Comparison of ENCODE assay signal across 20 mouse cellular contexts in the genomic region with DNA sequence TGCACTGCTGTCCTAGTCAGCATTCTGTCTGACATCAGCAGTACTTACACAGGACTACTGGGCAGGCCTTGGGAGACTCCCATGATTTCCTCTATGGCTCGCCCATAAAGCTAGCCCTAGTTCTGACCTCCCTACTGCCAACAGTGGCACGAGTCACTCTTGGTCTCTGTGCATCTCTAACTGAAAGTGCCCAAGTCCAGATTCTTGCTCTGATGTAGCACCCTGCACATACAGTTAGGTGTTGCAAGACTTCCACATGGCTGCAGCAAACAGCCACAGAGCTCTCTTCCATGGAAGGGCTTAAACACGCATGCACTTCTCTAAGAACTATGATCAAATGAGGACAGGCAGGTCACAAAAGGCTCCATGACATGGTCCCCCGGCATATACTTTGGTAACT. TPM values are rescaled to one million over a fixed set of nuclear protein-coding genes. Genes with fewer than 3 reads are reported as not detected.
DNase-seq lines count a peak whose midpoint lies in the region; ATAC-seq and TF ChIP-seq lines count a peak whose summit lies in the region.
"Had no signal": no experiment of that assay in that cellular context is flagged by ENCODE, and none has a peak within 500 bp of the region (broad histone marks: within the 10 kb centered on the region; RNA-seq: fewer than 3 reads in every experiment).

No protein-coding gene starts in this region.

- peaks cover 35% of the 10 kb centered on the region for H3K4me1 ChIP-seq in hindbrain, embryonic 15.5 days (replicated peaks)
- peaks cover 9% of the 10 kb centered on the region for H3K4me1 ChIP-seq in hindbrain, embryonic 10.5 days (replicated peaks)
- H3K4me1 ChIP-seq: embryonic facial prominence, embryonic 12.5 days had no signal

- 0 out of 2 replicates have a peak overlapping the region, but pooled peaks have one; percentile 1 for H3K27ac ChIP-seq in hindbrain, embryonic 15.5 days (replicated peaks)
- H3K27ac ChIP-seq in hindbrain, embryonic 10.5 days = no peak overlapping the region
- peak overlapping the region; percentile 49 for H3K27ac ChIP-seq in layer of hippocampus, adult 2 months
- H3K27ac ChIP-seq in gastrocnemius, adult 2 months = no peak overlapping the region
- H3K27ac ChIP-seq: embryonic facial prominence, embryonic 10.5 days; embryonic facial prominence, embryonic 12.5 days; forebrain, embryonic 13.5 days; forebrain, embryonic 15.5 days had no signal

- H3K4me3 ChIP-seq in hindbrain, embryonic 15.5 days = no peak overlapping the region
- no peak overlapping the region for H3K4me3 ChIP-seq in hindbrain, embryonic 10.5 days
- H3K4me3 ChIP-seq in layer of hippocampus, adult 2 months = no peak overlapping the region
- H3K4me3 ChIP-seq in gastrocnemius, adult 2 months = no peak overlapping the region
- H3K4me3 ChIP-seq: embryonic facial prominence, embryonic 10.5 days; embryonic facial prominence, embryonic 12.5 days; forebrain, embryonic 13.5 days; forebrain, embryonic 15.5 days had no signal

- WGBS in hindbrain, embryonic 15.5 days = 91% methylated on average over 4 of the region's 4 CpGs
- WGBS in hindbrain, embryonic 10.5 days = 90% methylated on average over 4 of the region's 4 CpGs

- no peak for TF ChIP-seq CTCF in layer of hippocampus, adult 2 months (conservative IDR thresholded peaks at IDR 0.05)
- TF ChIP-seq CTCF in gastrocnemius, adult 2 months (IDR thresholded peaks at IDR 0.05) = no peak

- H3K4me2 ChIP-seq in hindbrain, embryonic 15.5 days = no peak overlapping the region
- H3K4me2 ChIP-seq: embryonic facial prominence, embryonic 12.5 days; forebrain, embryonic 13.5 days; forebrain, embryonic 15.5 days had no signal

- peaks cover 23% of the 10 kb centered on the region for H3K36me3 ChIP-seq in hindbrain, embryonic 15.5 days
- H3K36me3 ChIP-seq in hindbrain, embryonic 10.5 days = peaks cover 97% of the 10 kb centered on the region

- intact Hi-C loops in gastrocnemius, adult 2 months (cut with DNase I) = no loop called here

- ATAC-seq in hindbrain, embryonic 15.5 days (ENCODE audit: low FRiP score, low read depth) = no peak
- peak; percentile 52 for ATAC-seq in granulocyte monocyte progenitor cell, adult 5-6 weeks (replicated peaks; ENCODE audit: poor library complexity, severe bottlenecking)
- peak; percentile 36; the same call in 1 of the 2 replicates for ATAC-seq in megakaryocyte progenitor cell, adult 5-6 weeks (replicated peaks; ENCODE audit: poor library complexity)
- ATAC-seq: forebrain, embryonic 13.5 days; forebrain, embryonic 15.5 days had no signal

- no peaks in the 10 kb centered on the region for H3K9me3 ChIP-seq in hindbrain, embryonic 15.5 days
- no peaks in the 10 kb centered on the region for H3K9me3 ChIP-seq in hindbrain, embryonic 10.5 days
- H3K9me3 ChIP-seq: embryonic facial prominence, embryonic 10.5 days; embryonic facial prominence, embryonic 12.5 days; forebrain, embryonic 13.5 days; forebrain, embryonic 15.5 days had no signal

- H3K27me3 ChIP-seq in hindbrain, embryonic 15.5 days = no peaks in the 10 kb centered on the region
- no peaks in the 10 kb centered on the region for H3K27me3 ChIP-seq in hindbrain, embryonic 10.5 days (ENCODE audit: insufficient read depth, poor library complexity, severe bottlenecking)
- H3K27me3 ChIP-seq: embryonic facial prominence, embryonic 12.5 days; forebrain, embryonic 13.5 days; forebrain, embryonic 15.5 days had no signal

- H3K9ac ChIP-seq in hindbrain, embryonic 15.5 days = no peak overlapping the region
- H3K9ac ChIP-seq: embryonic facial prominence, embryonic 12.5 days; forebrain, embryonic 13.5 days; forebrain, embryonic 15.5 days had no signal

- no peak for DNase-seq in hindbrain, embryonic 10.5 days (ENCODE audit: low spot score)
- no peak for DNase-seq in layer of hippocampus, adult 2 months (ENCODE audit: low spot score in 2 of 2)
- no peak for DNase-seq in layer of hippocampus, adult 11-12 months (ENCODE audit: low spot score)
- no peak for DNase-seq in ovary, postnatal 10 days (ENCODE audit: low spot score)
- no peak for DNase-seq in gastrocnemius, adult 2 months
- DNase-seq: adrenal gland, adult 8-10 months; adrenal gland, postnatal 14 days; adrenal gland, postnatal 36 days; cerebellum, adult 11-12 months; cerebellum, adult 2 months; cerebellum, adult 9-10 months; cerebellum, postnatal 10 days; cerebellum, postnatal 25 days had no signal

RNA-seq across cellular contexts. Expression of gene Fbxw8, which starts 59.4 kb away (rescaled TPM):
- 21.1 and 21.7 TPM in 2 replicates for polyA plus RNA-seq in hindbrain, embryonic 15.5 days (2015; fragmentation: Nextera tagmentation; extraction: Ambion mirVana)
- polyA plus RNA-seq in hindbrain, embryonic 10.5 days (2016; fragmentation: Nextera tagmentation; extraction: Ambion mirVana) = 35.0 and 36.8 TPM in 2 replicates
- 10 to 100 TPM; 33.0 to 36.4 TPM for total RNA-seq in layer of hippocampus, adult 2 months (2021)
- 18.8 and 25.5 TPM in 2 replicates for total RNA-seq in granulocyte monocyte progenitor cell, adult 5-6 weeks (2014; fragmentation: Nextera tagmentation)
- total RNA-seq in granulocyte monocyte progenitor cell, adult 5-6 weeks (2017) = 22.4 and 25.6 TPM in 2 replicates
- total RNA-seq in megakaryocyte progenitor cell, adult 5-6 weeks (2015) = 12.4 and 13.6 TPM in 2 replicates
- total RNA-seq in megakaryocyte progenitor cell, adult 5-6 weeks (2017) = 20.1 and 24.5 TPM in 2 replicates
- 10 to 100 TPM; 20.8 to 24.2 TPM for total RNA-seq in gastrocnemius, adult 2 months (2021)

Comparison
In these comparisons a context has a peak if more than half of its experiments do, and no peak if none do; other contexts are left out.
1. H3K27ac ChIP-seq: peak in hindbrain, embryonic 15.5 days (single experiment) and layer of hippocampus, adult 2 months (single experiment); none in hindbrain, embryonic 10.5 days (single experiment) and gastrocnemius, adult 2 months (single experiment).